Mouse (Mus musculus) lung, postnatal 0 days (tissue): ENCODE results near the gene Syngap1. TPM values are rescaled to one million over a fixed set of nuclear protein-coding genes. Genes with fewer than 3 reads are reported as not detected.

Source experiments
- ATAC-seq: fragments of 200-750 bp; cut with Nextera tagmentation; 2 replicates; pipeline ENCODE4 v1.8.0; 2017; ENCODE audit warnings: moderate library complexity
- DNase-seq: peaks from one replicate; pipeline ENCODE4 v3.0.0-alpha.2; 2016; ENCODE audit warnings: low spot score
- H3K27ac ChIP-seq: fragments of 300-500 bp; sonication (generic); 2 replicates; pipeline ENCODE4 v1.5.1; 2014; ENCODE audit warnings: antibody characterized with exemption, mild to moderate bottlenecking, low read length, mixed read lengths
- H3K27me3 ChIP-seq: fragments of 300-500 bp; sonication (generic); replicated peaks from 2 replicates; pipeline ENCODE4 v1.6.1; 2014; ENCODE audit warnings: low read length, mixed read lengths; ENCODE audit not compliant: insufficient read depth
- H3K36me3 ChIP-seq: fragments of 300-500 bp; sonication (generic); 2 replicates; pipeline ENCODE4 v1.6.1; 2014; ENCODE audit warnings: low read length, mixed read lengths; ENCODE audit not compliant: insufficient read depth
- H3K4me1 ChIP-seq: fragments of 300-500 bp; sonication (generic); 2 replicates; pipeline ENCODE4 v1.6.1; 2014; ENCODE audit warnings: antibody characterized with exemption, low read depth, low read length, mixed read lengths; ENCODE audit not compliant: insufficient read depth
- H3K4me2 ChIP-seq: fragments of 300-500 bp; sonication (generic); replicated peaks from 2 replicates; pipeline ENCODE4 v1.6.1; 2014; ENCODE audit warnings: low read depth, mild to moderate bottlenecking, low read length, moderate library complexity, mixed read lengths
- H3K4me3 ChIP-seq: fragments of 300-500 bp; sonication (generic); 2 replicates; pipeline ENCODE4 v1.5.1; 2014; ENCODE audit warnings: low read depth, low read length
- H3K9ac ChIP-seq: fragments of 300-500 bp; sonication (generic); replicated peaks from 2 replicates; pipeline ENCODE4 v1.6.1; 2014; ENCODE audit warnings: low read depth, mild to moderate bottlenecking
- H3K9me3 ChIP-seq: fragments of 300-500 bp; sonication (generic); 2 replicates; pipeline ENCODE4 v1.6.1; 2016; ENCODE audit warnings: low read length, mixed read lengths
- CTCF ChIP-seq: IDR thresholded peaks from 2 replicates; pipeline ENCODE4 v1.5.1; 2016; ENCODE audit warnings: antibody characterized with exemption, mild to moderate bottlenecking
- EP300 ChIP-seq: IDR thresholded peaks from 2 replicates; pipeline ENCODE4 v1.6.1; 2016; ENCODE audit warnings: antibody characterized with exemption, mild to moderate bottlenecking, control low read depth
- WGBS: fragments of 180-500 bp; shearing (Covaris S2); extraction: QIAGEN DNeasy Blood & Tissue Kit; methylation state at CpG from one replicate; pipeline ENCODE4 v1.1.7; 2014; 5-methylcytosine and 5-hydroxymethylcytosine counted together
- polyA plus RNA-seq: library from polyadenylated mRNA; unstranded; fragments of >200 nt; fragmentation: Nextera tagmentation; extraction: Ambion mirVana; gene quantifications from 2 replicates; pipeline ENCODE4 v1.2.1, GENCODE M21; 2015

Gene Syngap1
- polyA plus RNA-seq, 1 experiment from 2014 or later = 1.0 TPM

DNA sequence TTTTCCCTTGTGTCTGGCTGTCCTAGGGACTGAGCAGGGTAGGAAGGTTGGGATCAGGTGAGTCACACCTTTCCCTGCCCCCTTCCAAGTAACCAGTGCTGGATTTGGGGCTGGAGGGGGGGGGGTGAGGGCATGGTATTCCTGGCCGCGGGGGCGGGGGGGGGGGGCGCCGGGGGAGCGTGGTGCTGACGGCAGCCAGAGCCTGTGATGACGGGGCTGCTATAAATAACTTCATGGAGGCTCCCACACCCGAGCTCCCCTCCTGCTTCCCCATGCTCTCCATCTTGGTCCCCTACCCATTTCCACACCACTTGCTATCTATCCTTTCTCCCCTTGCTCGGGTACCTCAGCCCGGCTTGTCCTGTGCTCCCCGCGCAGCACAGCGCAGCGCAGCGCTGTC is 12.7 kb downstream of the Syngap1 start:
- Histone ChIP-seq H3K4me2 (no peak overlapping the region), H3K36me3 (0 out of 2 replicates have a peak, but pooled peaks cover 4% of the 10 kb centered on the region), H3K27ac (no peak overlapping the region), H3K9ac (no peak overlapping the region), H3K4me1 (peaks cover 15% of the 10 kb centered on the region; the same call in 1 of the 2 replicates), H3K9me3 (no peaks in the 10 kb centered on the region), H3K4me3 (no peak overlapping the region), H3K27me3 (no peaks in the 10 kb centered on the region)
- DNase-seq = no peak
- no peak for ATAC-seq
- WGBS = 52% methylated on average over 9 of the region's 16 CpGs
- no peak for TF ChIP-seq EP300
- no peak for TF ChIP-seq CTCF

DNA sequence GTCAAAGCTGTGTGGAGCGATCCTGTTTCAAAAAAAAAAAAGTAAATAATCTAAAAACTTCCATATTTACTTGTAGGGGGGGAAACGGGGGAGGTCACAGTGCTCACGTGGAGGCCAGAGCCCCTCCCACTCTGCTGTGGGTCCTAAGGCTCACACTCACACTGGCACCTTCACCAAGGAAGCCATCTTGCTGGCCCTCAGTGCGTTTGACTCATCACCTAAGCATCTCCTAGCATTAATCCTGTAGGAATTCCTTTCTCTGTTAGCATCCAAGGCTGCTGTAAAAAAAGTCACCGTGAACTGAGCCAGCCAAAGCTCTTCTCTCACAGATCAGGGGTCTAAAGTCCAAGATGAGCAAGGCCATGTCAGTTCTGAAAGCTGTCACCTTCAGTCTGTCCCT is 15.3 kb downstream of the Syngap1 start:
- Histone ChIP-seq H3K27ac (no peak overlapping the region), H3K9me3 (no peaks in the 10 kb centered on the region), H3K4me1 (peaks cover 7% of the 10 kb centered on the region; the same call in 1 of the 2 replicates), H3K4me2 (no peak overlapping the region), H3K4me3 (no peak overlapping the region), H3K9ac (no peak overlapping the region), H3K27me3 (no peaks in the 10 kb centered on the region), H3K36me3 (0 out of 2 replicates have a peak, but pooled peaks cover 4% of the 10 kb centered on the region)
- WGBS = 68% methylated on average over 5 of the region's 5 CpGs
- TF ChIP-seq EP300 (no peak), CTCF (no peak)
- ATAC-seq = no peak
- DNase-seq = no peak

DNA sequence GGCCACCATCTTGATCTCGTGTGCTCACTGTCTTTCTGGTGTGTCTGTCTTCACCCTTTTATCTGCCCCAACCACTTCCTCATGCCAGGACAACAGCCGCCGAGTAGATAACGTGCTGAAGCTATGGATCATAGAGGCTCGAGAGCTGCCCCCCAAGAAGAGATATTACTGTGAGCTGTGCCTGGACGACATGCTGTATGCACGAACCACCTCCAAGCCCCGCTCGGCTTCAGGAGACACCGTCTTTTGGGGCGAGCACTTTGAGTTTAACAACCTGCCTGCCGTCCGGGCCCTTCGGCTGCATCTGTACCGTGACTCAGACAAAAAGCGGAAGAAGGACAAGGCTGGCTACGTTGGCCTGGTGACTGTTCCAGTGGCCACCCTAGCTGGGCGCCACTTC is 15.8 kb downstream of the Syngap1 start:
- Histone ChIP-seq H3K9ac (no peak overlapping the region), H3K27me3 (no peaks in the 10 kb centered on the region), H3K27ac (no peak overlapping the region), H3K9me3 (no peaks in the 10 kb centered on the region), H3K36me3 (0 out of 2 replicates have a peak, but pooled peaks cover 4% of the 10 kb centered on the region), H3K4me3 (no peak overlapping the region), H3K4me1 (peaks cover 5% of the 10 kb centered on the region; the same call in 1 of the 2 replicates), H3K4me2 (no peak overlapping the region)
- TF ChIP-seq CTCF (no peak), EP300 (no peak)
- 81% methylated on average over 18 of the region's 18 CpGs for WGBS
- ATAC-seq (no peak), DNase-seq (no peak)

DNA sequence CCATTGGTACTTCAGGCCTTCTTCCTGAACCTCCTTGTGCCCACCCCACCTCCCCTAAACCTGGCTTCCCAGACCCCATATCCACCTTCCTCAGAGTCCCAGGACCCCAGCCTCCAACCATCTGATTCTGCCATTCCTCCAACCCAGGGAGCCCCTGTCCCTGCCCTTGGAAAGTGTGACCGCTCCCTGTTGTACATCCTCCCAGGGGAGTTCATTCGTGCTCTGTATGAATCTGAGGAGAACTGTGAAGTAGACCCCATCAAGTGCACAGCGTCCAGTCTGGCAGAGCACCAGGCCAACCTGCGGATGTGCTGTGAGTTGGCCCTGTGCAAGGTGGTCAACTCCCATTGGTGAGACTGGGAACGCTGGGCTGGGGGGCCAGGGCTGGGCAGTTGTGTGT is 16.8 kb downstream of the Syngap1 start:
- H3K36me3 ChIP-seq = 0 out of 2 replicates have a peak, but pooled peaks cover 4% of the 10 kb centered on the region
- TF ChIP-seq CTCF = no peak
- no peak for TF ChIP-seq EP300

DNA sequence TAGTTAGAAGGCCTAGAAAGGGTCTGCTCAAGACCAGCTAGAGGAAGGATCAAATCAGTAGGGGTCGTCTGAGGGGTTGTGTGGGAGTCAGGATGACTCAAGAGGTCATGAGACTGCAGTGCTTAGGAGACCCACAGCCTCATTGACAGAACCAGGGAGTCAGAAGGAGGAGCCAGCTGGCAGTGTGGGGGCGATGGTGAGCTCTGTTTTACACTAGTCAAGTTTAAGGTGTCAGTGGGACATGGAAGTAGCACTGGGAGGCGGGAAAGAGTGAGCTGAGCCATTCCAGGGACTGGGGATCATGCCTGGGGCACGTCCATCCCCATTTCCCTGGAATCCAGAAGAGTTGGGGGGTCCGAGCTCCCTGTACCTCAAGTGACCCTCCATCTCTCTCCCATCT is 17.8 kb downstream of the Syngap1 start:
- no peak for ATAC-seq
- Histone ChIP-seq H3K9ac (no peak overlapping the region), H3K36me3 (0 out of 2 replicates have a peak, but pooled peaks cover 4% of the 10 kb centered on the region)

More for the DNA sequence above, 16.8 kb downstream of the Syngap1 start:
- no peaks in the 10 kb centered on the region for H3K27me3 ChIP-seq
- no peak overlapping the region for H3K4me3 ChIP-seq
- WGBS = 90% methylated on average over 5 of the region's 5 CpGs
- H3K27ac ChIP-seq = no peak overlapping the region
- DNase-seq (no peak), ATAC-seq (no peak)
- H3K4me1 ChIP-seq = no peaks in the 10 kb centered on the region
- no peak overlapping the region for H3K4me2 ChIP-seq
- H3K9ac ChIP-seq = no peak overlapping the region
- H3K9me3 ChIP-seq = no peaks in the 10 kb centered on the region

DNA sequence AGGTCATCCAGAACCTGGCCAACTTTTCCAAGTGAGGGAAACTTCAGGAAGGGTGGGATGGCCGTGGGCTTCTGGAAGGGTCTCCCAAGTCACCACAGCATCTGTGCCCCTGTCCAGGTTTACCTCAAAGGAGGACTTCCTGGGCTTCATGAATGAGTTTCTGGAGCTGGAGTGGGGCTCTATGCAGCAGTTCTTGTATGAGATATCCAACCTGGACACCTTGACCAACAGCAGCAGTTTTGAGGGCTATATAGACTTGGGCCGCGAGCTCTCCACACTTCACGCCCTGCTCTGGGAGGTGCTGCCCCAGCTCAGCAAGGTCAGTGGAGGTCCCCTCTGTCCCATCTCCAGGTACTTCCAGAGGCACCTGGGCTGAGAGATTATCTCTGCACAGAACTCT is 18.8 kb downstream of the Syngap1 start:
- H3K9me3 ChIP-seq = no peaks in the 10 kb centered on the region
- H3K27me3 ChIP-seq = no peaks in the 10 kb centered on the region
- no peak for TF ChIP-seq CTCF
- TF ChIP-seq EP300 = no peak
- no peak overlapping the region for H3K27ac ChIP-seq
- DNase-seq (no peak), ATAC-seq (no peak)
- 90% methylated on average over 4 of the region's 4 CpGs for WGBS
- 0 out of 2 replicates have a peak, but pooled peaks cover 4% of the 10 kb centered on the region for H3K36me3 ChIP-seq
- H3K9ac ChIP-seq = no peak overlapping the region
- no peak overlapping the region for H3K4me3 ChIP-seq
- no peaks in the 10 kb centered on the region for H3K4me1 ChIP-seq
- no peak overlapping the region for H3K4me2 ChIP-seq

More for the DNA sequence above, 17.8 kb downstream of the Syngap1 start:
- Histone ChIP-seq H3K4me2 (no peak overlapping the region), H3K4me3 (no peak overlapping the region), H3K27me3 (no peaks in the 10 kb centered on the region), H3K9me3 (no peaks in the 10 kb centered on the region), H3K4me1 (no peaks in the 10 kb centered on the region), H3K27ac (no peak overlapping the region)
- WGBS = 57% methylated on average over 4 of the region's 5 CpGs
- TF ChIP-seq CTCF (no peak), EP300 (no peak)
- no peak for DNase-seq
